Mouse (Mus musculus) lung, postnatal 0 days (tissue): Measurements from ENCODE around the gene Trp73.

Source experiments
- CTCF ChIP-seq: IDR thresholded peaks from 2 replicates; pipeline ENCODE4 v1.5.1; 2016; ENCODE audit warnings: antibody characterized with exemption, mild to moderate bottlenecking
- EP300 ChIP-seq: IDR thresholded peaks from 2 replicates; pipeline ENCODE4 v1.6.1; 2016; ENCODE audit warnings: antibody characterized with exemption, mild to moderate bottlenecking, control low read depth

DNA sequence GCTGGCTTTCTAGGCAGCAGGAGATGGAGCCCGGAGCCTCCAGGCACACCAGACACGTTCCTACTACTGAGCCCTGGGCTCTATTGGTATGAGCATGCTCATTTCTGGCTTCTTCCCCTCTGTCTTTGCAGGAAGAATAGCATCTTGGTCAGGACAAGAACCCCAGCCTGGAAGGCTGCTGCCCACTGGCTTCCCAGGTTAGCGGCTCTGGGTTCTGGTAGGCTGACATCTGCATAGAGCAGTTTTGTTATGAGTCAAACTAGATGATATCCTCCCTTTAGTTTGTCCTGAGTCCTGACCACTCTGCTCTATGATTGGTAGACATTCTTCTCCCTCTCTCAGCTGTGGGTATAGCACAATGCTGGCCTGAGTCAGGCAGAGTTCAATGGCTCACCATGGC lies 12.7 kb downstream of the Trp73 start:
- TF ChIP-seq CTCF, result no peak
- no peak for TF ChIP-seq EP300
